In genomic region chr12:31213556-31213955, GRCm38 (mm10) we compare ENCODE assay signal across 9 mouse cellular contexts. TPM values are rescaled to one million over a fixed set of nuclear protein-coding genes. Genes with fewer than 3 reads are reported as not detected.
DNase-seq lines count a peak whose midpoint lies in the region; ATAC-seq and TF ChIP-seq lines count a peak whose summit lies in the region.
"Had no signal": no experiment of that assay in that cellular context is flagged by ENCODE, and none has a peak within 500 bp of the region (broad histone marks: within the 10 kb centered on the region; RNA-seq: fewer than 3 reads in every experiment).

No protein-coding gene starts in this region.

- no peak overlapping the region for H3K4me3 ChIP-seq in forebrain, embryonic 13.5 days
- H3K4me3 ChIP-seq in forebrain, embryonic 10.5 days = no peak overlapping the region
- no peak overlapping the region for H3K4me3 ChIP-seq in midbrain, postnatal 0 days (ENCODE audit: low read depth, low read length)
- H3K4me3 ChIP-seq in midbrain, embryonic 13.5 days (replicated peaks) = no peak overlapping the region
- H3K4me3 ChIP-seq in hindbrain, embryonic 16.5 days (ENCODE audit: low read length) = no peak overlapping the region

- WGBS in forebrain, embryonic 13.5 days = 56% methylated on average over 7 of the region's 7 CpGs
- WGBS in forebrain, embryonic 10.5 days = 93% methylated on average over 7 of the region's 7 CpGs
- WGBS in midbrain, postnatal 0 days = 61% methylated on average over 7 of the region's 7 CpGs
- 78% methylated on average over 7 of the region's 7 CpGs for WGBS in midbrain, embryonic 13.5 days
- 51% methylated on average over 7 of the region's 7 CpGs for WGBS in hindbrain, embryonic 16.5 days

- peak; percentile 58; the same call in 1 of the 2 replicates for ATAC-seq in forebrain, embryonic 13.5 days
- no peak for ATAC-seq in midbrain, postnatal 0 days (ENCODE audit: low FRiP score)
- ATAC-seq in midbrain, embryonic 13.5 days = no peak
- ATAC-seq in hindbrain, embryonic 16.5 days = peak; percentile 80
- ATAC-seq in megakaryocyte-erythroid progenitor cell, adult 5-6 weeks (replicated peaks; ENCODE audit: low FRiP score, low TSS enrichment, poor library complexity, severe bottlenecking) = no peak
- ATAC-seq in megakaryocyte, adult 5-6 weeks (ENCODE audit: poor library complexity, severe bottlenecking) = no peak

- DNase-seq in forebrain, embryonic 10.5 days (ENCODE audit: extremely low spot score, low spot score) = no peak
- DNase-seq in midbrain, postnatal 0 days (ENCODE audit: low spot score) = peak; percentile 85
- peak; percentile 61 for DNase-seq in lung, postnatal 36 days

- H3K9ac ChIP-seq in forebrain, embryonic 13.5 days = no peak overlapping the region
- H3K9ac ChIP-seq in midbrain, postnatal 0 days (replicated peaks; ENCODE audit: low read length, poor library complexity, severe bottlenecking) = no peak overlapping the region
- no peak overlapping the region for H3K9ac ChIP-seq in midbrain, embryonic 13.5 days (replicated peaks)
- no peak overlapping the region for H3K9ac ChIP-seq in hindbrain, embryonic 16.5 days (ENCODE audit: low read depth, low read length)

- H3K9me3 ChIP-seq in forebrain, embryonic 13.5 days (replicated peaks) = no peaks in the 10 kb centered on the region
- no peaks in the 10 kb centered on the region for H3K9me3 ChIP-seq in forebrain, embryonic 10.5 days
- no peaks in the 10 kb centered on the region for H3K9me3 ChIP-seq in midbrain, postnatal 0 days (ENCODE audit: low read length)
- H3K9me3 ChIP-seq in midbrain, embryonic 13.5 days = no peaks in the 10 kb centered on the region
- no peaks in the 10 kb centered on the region for H3K9me3 ChIP-seq in hindbrain, embryonic 16.5 days (ENCODE audit: control insufficient read depth, low read length)

- no peaks in the 10 kb centered on the region for H3K36me3 ChIP-seq in forebrain, embryonic 13.5 days (ENCODE audit: poor library complexity, severe bottlenecking)
- H3K36me3 ChIP-seq in forebrain, embryonic 10.5 days (replicated peaks) = no peaks in the 10 kb centered on the region
- H3K36me3 ChIP-seq in midbrain, postnatal 0 days (ENCODE audit: insufficient read depth, low read length) = no peaks in the 10 kb centered on the region
- H3K36me3 ChIP-seq in midbrain, embryonic 13.5 days = no peaks in the 10 kb centered on the region
- H3K36me3 ChIP-seq in hindbrain, embryonic 16.5 days (ENCODE audit: control insufficient read depth, insufficient read depth, low read length) = no peaks in the 10 kb centered on the region

- no peak overlapping the region for H3K27ac ChIP-seq in forebrain, embryonic 13.5 days
- H3K27ac ChIP-seq in forebrain, embryonic 10.5 days = no peak overlapping the region
- H3K27ac ChIP-seq in midbrain, postnatal 0 days (ENCODE audit: low read depth, low read length) = no peak overlapping the region
- no peak overlapping the region for H3K27ac ChIP-seq in midbrain, embryonic 13.5 days
- H3K27ac ChIP-seq in hindbrain, embryonic 16.5 days (ENCODE audit: low read depth, low read length) = no peak overlapping the region

- no peaks in the 10 kb centered on the region for H3K27me3 ChIP-seq in forebrain, embryonic 13.5 days
- 0 out of 2 replicates have a peak, but pooled peaks cover under 1% of the 10 kb centered on the region for H3K27me3 ChIP-seq in forebrain, embryonic 10.5 days (ENCODE audit: poor library complexity, severe bottlenecking)
- H3K27me3 ChIP-seq in midbrain, postnatal 0 days (ENCODE audit: insufficient read depth, low read length) = no peaks in the 10 kb centered on the region
- no peaks in the 10 kb centered on the region for H3K27me3 ChIP-seq in midbrain, embryonic 13.5 days
- H3K27me3 ChIP-seq in hindbrain, embryonic 16.5 days (replicated peaks; ENCODE audit: control insufficient read depth, insufficient read depth, low read length) = no peaks in the 10 kb centered on the region

- peaks cover 22% of the 10 kb centered on the region for H3K4me1 ChIP-seq in forebrain, embryonic 13.5 days
- peaks cover 13% of the 10 kb centered on the region for H3K4me1 ChIP-seq in forebrain, embryonic 10.5 days
- no peaks in the 10 kb centered on the region for H3K4me1 ChIP-seq in midbrain, postnatal 0 days (ENCODE audit: insufficient read depth, low read length)
- peaks cover 10% of the 10 kb centered on the region for H3K4me1 ChIP-seq in midbrain, embryonic 13.5 days (replicated peaks)
- H3K4me1 ChIP-seq in hindbrain, embryonic 16.5 days (ENCODE audit: control insufficient read depth, insufficient read depth, low read depth, low read length) = peaks cover 6% of the 10 kb centered on the region; the same call in 1 of the 2 replicates

- TF ChIP-seq CTCF in midbrain, postnatal 0 days (IDR thresholded peaks at IDR 0.05) = no peak

- no peak overlapping the region for H3K4me2 ChIP-seq in forebrain, embryonic 13.5 days
- no peak overlapping the region for H3K4me2 ChIP-seq in midbrain, postnatal 0 days (ENCODE audit: low read depth, low read length, poor library complexity, severe bottlenecking)
- no peak overlapping the region for H3K4me2 ChIP-seq in midbrain, embryonic 13.5 days (replicated peaks)
- H3K4me2 ChIP-seq in hindbrain, embryonic 16.5 days (ENCODE audit: low read length) = no peak overlapping the region

RNA-seq across cellular contexts. Expression of gene Gm6993, which starts 27.0 kb away (rescaled TPM):
- not detected in 2 replicates for polyA plus RNA-seq in forebrain, embryonic 13.5 days (2015; fragmentation: Nextera tagmentation; extraction: Ambion mirVana)
- not detected in 2 replicates for polyA plus RNA-seq in forebrain, embryonic 10.5 days (2016; fragmentation: Nextera tagmentation; extraction: Ambion mirVana)
- not detected in 2 replicates for total RNA-seq in midbrain, postnatal 0 days (2014; rRNA removed)
- polyA plus RNA-seq in midbrain, postnatal 0 days (2015; fragmentation: Nextera tagmentation; extraction: Ambion mirVana) = not detected in 2 replicates
- not detected in 2 replicates for polyA plus RNA-seq in midbrain, embryonic 13.5 days (2015; fragmentation: Nextera tagmentation; extraction: Ambion mirVana)
- polyA plus RNA-seq in hindbrain, embryonic 16.5 days (2015; fragmentation: Nextera tagmentation; extraction: Ambion mirVana) = not detected in 2 replicates
- not detected in 2 replicates for total RNA-seq in megakaryocyte-erythroid progenitor cell, adult 5-6 weeks (2014; fragmentation: Nextera tagmentation)
- total RNA-seq in megakaryocyte-erythroid progenitor cell, adult 5-6 weeks (2017) = not detected in 2 replicates
- not detected in 2 replicates for total RNA-seq in megakaryocyte, adult 5-6 weeks (2015)
- not detected in 2 replicates for total RNA-seq in megakaryocyte, adult 5-6 weeks (2017)
- polyA plus RNA-seq: C2C12 had no signal

RNA-seq across cellular contexts. Expression of gene Lamb1, which starts 51.5 kb away (rescaled TPM):
- 12.5 and 15.2 TPM in 2 replicates for polyA plus RNA-seq in forebrain, embryonic 13.5 days (2015; fragmentation: Nextera tagmentation; extraction: Ambion mirVana)
- polyA plus RNA-seq in forebrain, embryonic 10.5 days (2016; fragmentation: Nextera tagmentation; extraction: Ambion mirVana) = 22.6 and 23.1 TPM in 2 replicates
- total RNA-seq in midbrain, postnatal 0 days (2014; rRNA removed) = 19.5 and 24.6 TPM in 2 replicates
- polyA plus RNA-seq in midbrain, postnatal 0 days (2015; fragmentation: Nextera tagmentation; extraction: Ambion mirVana) = 7.6 and 8.1 TPM in 2 replicates
- polyA plus RNA-seq in midbrain, embryonic 13.5 days (2015; fragmentation: Nextera tagmentation; extraction: Ambion mirVana) = 12.4 and 15.4 TPM in 2 replicates
- 16.9 and 23.7 TPM in 2 replicates for polyA plus RNA-seq in hindbrain, embryonic 16.5 days (2015; fragmentation: Nextera tagmentation; extraction: Ambion mirVana)
- total RNA-seq in megakaryocyte-erythroid progenitor cell, adult 5-6 weeks (2014; fragmentation: Nextera tagmentation) = not detected in 2 replicates
- not detected in 2 replicates for total RNA-seq in megakaryocyte-erythroid progenitor cell, adult 5-6 weeks (2017)
- 0.20 and 1.0 TPM in 2 replicates for total RNA-seq in megakaryocyte, adult 5-6 weeks (2015)
- 2.5 and 9.6 TPM in 2 replicates for total RNA-seq in megakaryocyte, adult 5-6 weeks (2017)

Comparison
In these comparisons a context has a peak if more than half of its experiments do, and no peak if none do; other contexts are left out.
1. ATAC-seq: peak in forebrain, embryonic 13.5 days (single experiment) and hindbrain, embryonic 16.5 days (single experiment); none in midbrain, postnatal 0 days (single experiment), midbrain, embryonic 13.5 days (single experiment), megakaryocyte-erythroid progenitor cell, adult 5-6 weeks (single experiment) and megakaryocyte, adult 5-6 weeks (single experiment).